Mouse (Mus musculus): ENCODE results near the gene Gm10320.

Gm10320 gene

GRCm38 (mm10) chr13:98503601-98504000 lies 11.8 kb upstream of the Gm10320 start:
- no peak for DNase-seq (ENCODE audit: low read depth, low spot score)

GRCm38 (mm10) chr13:98502813-98503341 lies 11.1 kb upstream of the Gm10320 start:
- DNase-seq (ENCODE audit: low read depth, low spot score) = no peak

GRCm38 (mm10) chr13:98502236-98502812 lies 10.5 kb upstream of the Gm10320 start:
- DNase-seq (ENCODE audit: low read depth, low spot score) = no peak

GRCm38 (mm10) chr13:98501321-98501720 lies 9.5 kb upstream of the Gm10320 start:
- no peak for DNase-seq (ENCODE audit: low read depth, low spot score)

GRCm38 (mm10) chr13:98500471-98501125 lies 8.8 kb upstream of the Gm10320 start:
- no peak for DNase-seq (ENCODE audit: low read depth, low spot score)

- DNase-seq (ENCODE audit: low read depth, low spot score) = no peak
These were observed 6.8 kb upstream of the Gm10320 start for GRCm38 (mm10) chr13:98498561-98498960.

- DNase-seq (ENCODE audit: low read depth, low spot score) = no peak
These were observed 6.3 kb upstream of the Gm10320 start for GRCm38 (mm10) chr13:98498080-98498479.

GRCm38 (mm10) chr13:98496917-98497870 lies 5.4 kb upstream of the Gm10320 start:
- DNase-seq (ENCODE audit: low read depth, low spot score) = no peak

- DNase-seq (ENCODE audit: low read depth, low spot score) = no peak
These were observed 2.8 kb upstream of the Gm10320 start for GRCm38 (mm10) chr13:98494492-98495064.

GRCm38 (mm10) chr13:98492569-98493255 lies 911 bp upstream of the Gm10320 start:
- DNase-seq (ENCODE audit: low read depth, low spot score) = no peak

GRCm38 (mm10) chr13:98486726-98487125 lies 5.1 kb downstream of the Gm10320 start:
- DNase-seq (ENCODE audit: low read depth, low spot score) = no peak

GRCm38 (mm10) chr13:98486161-98486560 lies 5.6 kb downstream of the Gm10320 start:
- DNase-seq (ENCODE audit: low read depth, low spot score) = no peak

- DNase-seq (ENCODE audit: low read depth, low spot score) = no peak
These were observed 6.4 kb downstream of the Gm10320 start for GRCm38 (mm10) chr13:98485440-98485839.

- DNase-seq (ENCODE audit: low read depth, low spot score) = no peak
These were observed 13.8 kb downstream of the Gm10320 start for GRCm38 (mm10) chr13:98477991-98478390.

GRCm38 (mm10) chr13:98476839-98477495 lies 14.8 kb downstream of the Gm10320 start:
- DNase-seq (ENCODE audit: low read depth, low spot score) = no peak

GRCm38 (mm10) chr13:98476175-98476838 lies 15.5 kb downstream of the Gm10320 start:
- no peak for DNase-seq (ENCODE audit: low read depth, low spot score)

GRCm38 (mm10) chr13:98475681-98476080 lies 16.1 kb downstream of the Gm10320 start:
- no peak for DNase-seq (ENCODE audit: low read depth, low spot score)

- DNase-seq (ENCODE audit: low read depth, low spot score) = no peak
These were observed 18.8 kb downstream of the Gm10320 start for GRCm38 (mm10) chr13:98473034-98473433.

- DNase-seq (ENCODE audit: low read depth, low spot score) = no peak
These were observed 20.0 kb downstream of the Gm10320 start for GRCm38 (mm10) chr13:98471756-98472155.

- DNase-seq (ENCODE audit: low read depth, low spot score) = no peak
These were observed 21.5 kb downstream of the Gm10320 start for GRCm38 (mm10) chr13:98470321-98470720.
